Mouse (Mus musculus) adrenal gland (tissue): Measurements from ENCODE around the gene Git1.

Source experiments
- intact Hi-C: fragments of 180-260 bp; cut with DNase I; formaldehyde crosslinking; loops from one replicate; pipeline ENCODE4 v1.15.1; 2025
- long read RNA-seq, 2 experiments: library from polyadenylated mRNA; unstranded; transcript quantifications; one replicate each; pipeline ENCODE4 v2.0.0; 2020; ENCODE audit warnings: borderline replicate concordance in 1 of 2; ENCODE audit not compliant: insufficient replicate concordance in 1 of 2

The Git1 gene
- long read RNA-seq, experiment 1, partial matches to known transcripts: 0 of 1 reads
- long read RNA-seq, experiment 1, other reads (novel, unspliced or antisense): 1 of 1 reads
- long read RNA-seq, experiment 2, partial matches to known transcripts: 3 of 4 reads
- long read RNA-seq, experiment 2, other reads (novel, unspliced or antisense): 1 of 4 reads

DNA sequence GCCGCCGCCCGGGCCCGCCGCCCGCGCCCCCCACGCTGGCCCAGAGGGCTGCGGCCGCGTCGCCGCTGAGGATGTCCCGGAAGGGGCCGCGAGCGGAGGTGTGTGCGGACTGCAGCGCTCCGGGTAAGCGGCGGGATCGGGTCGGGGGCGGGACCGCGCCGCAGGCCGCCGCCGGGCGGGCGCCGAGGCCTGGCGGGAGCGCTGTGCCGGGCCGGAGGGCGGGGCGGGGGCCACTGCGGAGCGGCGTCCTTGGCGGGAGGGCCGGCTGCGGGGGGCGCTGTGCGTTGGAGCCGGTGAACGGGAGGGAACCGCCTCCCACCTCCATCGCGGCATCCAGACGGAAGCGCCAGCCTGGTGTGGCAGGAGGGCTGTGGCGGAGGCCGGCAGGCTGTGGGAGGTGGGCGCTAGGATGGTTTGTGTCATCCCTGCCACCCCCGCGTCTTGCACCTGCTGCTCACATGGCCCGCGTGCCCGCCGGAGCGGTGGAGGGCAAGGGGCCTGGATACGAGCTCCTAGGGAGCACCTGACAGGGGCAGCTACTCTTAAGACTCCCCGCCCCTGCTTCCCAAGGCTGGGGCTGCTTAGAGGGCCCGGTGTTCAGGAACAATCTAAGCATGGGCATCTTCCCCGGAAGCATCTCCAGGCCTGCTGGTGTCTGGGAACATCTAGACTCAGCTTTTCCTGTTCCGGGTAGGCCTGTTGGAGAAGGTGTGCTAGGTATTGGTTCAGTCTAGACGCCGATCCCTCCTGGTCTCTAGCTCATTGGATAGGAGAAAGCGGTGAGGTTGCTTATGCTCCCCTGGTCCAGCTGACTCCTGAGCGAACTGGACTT, at the start of gene Git1:
Gene Git1, plus strand, starts transcription at position 51 of the 832 bp plus-strand sequence.
- intact Hi-C loops: no loop called here

DNA sequence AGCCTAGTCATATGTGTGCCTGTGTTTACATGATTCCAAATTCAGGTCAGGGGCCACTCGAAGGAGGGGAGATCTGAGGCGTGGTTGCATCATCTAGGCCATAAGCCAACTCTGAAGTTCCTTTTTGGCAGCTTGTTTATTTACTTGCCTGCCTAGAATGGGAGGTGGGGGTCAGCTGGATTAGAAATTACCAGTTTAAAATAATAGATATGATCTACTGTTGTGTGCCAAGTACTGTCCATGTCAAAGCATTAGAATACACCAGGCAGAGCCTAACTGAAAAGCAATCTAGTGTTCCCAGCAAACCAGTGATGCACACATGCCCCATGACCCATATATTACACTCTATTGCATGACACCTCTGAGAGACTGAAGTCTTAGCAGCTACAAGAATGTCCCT, 48.4 kb upstream of the Git1 start:
- intact Hi-C loops: loop anchor here (5.0 kb wide), 1 partner anchor 228 kb away; the partner anchor contains the start of gene Ssh2

DNA sequence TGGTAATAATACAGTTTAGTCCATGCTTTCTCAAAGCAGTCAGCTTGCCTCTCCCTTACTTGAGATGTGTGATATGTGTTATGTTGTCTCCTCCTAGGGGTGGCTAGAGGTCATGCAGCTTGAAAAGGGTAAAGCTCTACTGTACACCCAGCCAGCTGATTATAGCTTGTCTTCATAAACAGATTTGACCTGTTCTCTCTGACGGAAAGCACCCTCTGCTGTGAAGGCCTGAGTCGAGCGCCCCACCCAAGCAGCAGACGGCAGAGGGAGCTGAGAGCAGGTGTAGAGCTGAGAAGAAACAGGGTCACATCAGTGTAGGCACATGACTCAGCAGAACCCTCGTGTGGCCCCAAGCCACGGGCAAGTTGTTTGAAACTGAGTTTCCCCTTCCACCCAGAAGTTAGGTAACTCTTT, 46.7 kb upstream of the Git1 start:
- intact Hi-C loops: loop anchor here (2.0 to 5.0 kb wide), 2 partner anchors 130 to 229 kb away; partner anchors contain the start of gene Ssh2

DNA sequence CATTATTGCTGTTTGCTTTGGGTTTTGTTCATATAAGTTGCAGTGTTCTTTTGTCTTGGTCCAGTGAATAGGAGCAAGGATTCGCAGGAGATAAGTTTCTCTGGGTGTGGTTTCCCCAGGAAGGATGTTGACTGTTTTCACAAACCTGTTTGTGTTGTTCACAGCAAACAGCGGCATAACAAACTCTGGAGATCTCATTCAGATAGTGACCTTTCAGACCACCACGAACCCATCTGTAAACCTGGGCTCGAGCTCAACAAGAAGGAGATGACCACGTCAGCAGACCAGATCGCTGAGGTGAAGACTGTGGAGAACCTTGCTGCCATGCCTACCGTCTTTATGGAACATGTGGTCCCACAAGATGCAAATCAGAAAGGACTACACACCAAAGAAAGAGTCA, 44.1 kb upstream of the Git1 start:
- intact Hi-C loops: loop anchor here (5.0 kb wide), 1 partner anchor 232 kb away; the partner anchor contains the start of gene Ssh2

DNA sequence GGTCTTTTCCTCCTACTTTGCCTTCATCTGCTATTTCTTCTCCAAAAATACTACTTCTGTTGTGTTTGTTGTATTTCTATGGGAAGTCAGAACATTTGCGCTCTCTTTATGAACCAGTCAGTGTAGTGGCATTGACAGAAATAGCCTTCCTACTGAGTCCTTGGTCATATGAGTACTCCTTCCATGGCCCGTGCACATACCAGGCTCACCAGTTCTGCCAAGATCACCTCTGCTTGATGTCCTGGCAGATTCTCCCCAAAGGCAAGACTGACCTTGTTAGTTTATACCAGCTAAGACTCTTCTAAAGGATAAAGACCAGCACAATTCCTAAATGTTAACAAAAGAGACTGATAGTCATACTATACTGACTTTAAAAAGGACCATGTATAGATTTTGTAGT, 41.7 kb upstream of the Git1 start:
- intact Hi-C loops: no loop called here

DNA sequence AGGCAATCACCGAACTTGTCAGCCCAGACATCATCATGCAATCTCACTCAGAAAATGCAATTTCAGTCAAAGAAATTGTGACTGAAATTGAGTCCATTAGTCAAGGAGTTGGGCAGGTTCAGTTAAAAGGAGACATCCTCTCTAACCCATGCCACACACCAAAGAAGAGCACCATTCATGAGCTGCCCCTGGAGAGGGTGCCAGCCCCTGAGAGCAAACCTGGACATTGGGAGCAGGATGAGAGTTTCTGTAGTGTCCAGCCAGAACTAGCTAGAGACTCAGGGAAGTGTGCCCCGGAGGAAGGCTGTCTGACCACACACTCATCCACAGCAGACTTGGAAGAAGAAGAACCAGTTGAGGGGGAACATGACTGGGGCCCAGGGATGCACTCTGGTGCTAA, 40.0 kb upstream of the Git1 start:
- intact Hi-C loops: no loop called here

DNA sequence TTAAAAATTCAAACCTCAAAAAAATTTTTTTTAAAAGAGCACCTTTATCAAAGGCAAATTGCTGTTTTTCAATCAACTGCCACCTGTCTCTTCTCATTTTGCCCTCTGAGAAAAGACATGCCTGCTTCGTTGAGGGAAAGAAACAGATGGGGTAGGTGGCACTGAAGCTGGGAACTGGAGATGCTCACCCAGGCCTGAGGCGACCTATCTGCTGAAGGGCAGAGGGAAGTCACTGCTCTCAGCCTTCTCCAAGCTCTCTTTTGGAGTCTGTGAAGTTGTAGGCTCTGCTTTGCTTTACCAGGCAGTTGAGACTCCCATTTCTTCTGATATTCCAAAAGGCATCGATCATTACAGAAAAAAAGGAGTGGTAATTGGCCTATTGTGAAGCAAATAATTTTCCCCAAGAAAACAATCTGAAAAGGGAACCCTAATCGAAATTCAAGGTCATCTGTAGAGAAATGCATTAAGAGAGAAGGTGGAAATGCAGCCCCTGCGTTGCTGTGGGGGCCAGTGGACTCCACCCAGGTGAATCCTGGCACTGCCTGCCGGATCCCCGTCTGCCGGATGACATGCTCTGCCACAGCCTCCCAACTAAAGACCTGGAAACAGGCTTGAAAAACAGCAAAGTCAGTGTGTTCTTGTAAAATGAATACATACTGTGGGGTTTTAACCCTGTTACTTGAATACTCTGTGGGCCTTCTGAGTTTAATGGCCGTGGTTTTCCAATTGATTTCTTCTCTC, 37.4 kb upstream of the Git1 start:
- intact Hi-C loops: no loop called here

DNA sequence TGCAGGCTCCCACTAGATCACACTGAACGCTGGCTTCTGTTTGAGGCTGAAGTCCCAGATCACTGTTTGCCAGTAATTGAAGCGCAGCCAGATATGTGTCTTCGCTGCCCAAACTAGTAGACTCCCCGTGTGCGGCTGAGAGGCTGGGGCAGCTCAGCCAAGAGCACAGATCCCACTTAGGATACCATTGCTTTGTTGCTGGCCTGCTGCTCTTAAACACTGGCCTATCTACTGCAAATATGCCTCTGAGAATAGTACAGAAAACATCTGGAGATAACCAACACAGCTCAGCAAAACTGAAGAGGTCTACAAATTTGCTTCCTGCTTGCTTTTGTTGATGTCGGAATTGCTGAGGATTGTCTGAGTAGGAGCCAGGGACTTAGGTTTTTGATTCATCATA, 36.5 kb upstream of the Git1 start:
- intact Hi-C loops: no loop called here

DNA sequence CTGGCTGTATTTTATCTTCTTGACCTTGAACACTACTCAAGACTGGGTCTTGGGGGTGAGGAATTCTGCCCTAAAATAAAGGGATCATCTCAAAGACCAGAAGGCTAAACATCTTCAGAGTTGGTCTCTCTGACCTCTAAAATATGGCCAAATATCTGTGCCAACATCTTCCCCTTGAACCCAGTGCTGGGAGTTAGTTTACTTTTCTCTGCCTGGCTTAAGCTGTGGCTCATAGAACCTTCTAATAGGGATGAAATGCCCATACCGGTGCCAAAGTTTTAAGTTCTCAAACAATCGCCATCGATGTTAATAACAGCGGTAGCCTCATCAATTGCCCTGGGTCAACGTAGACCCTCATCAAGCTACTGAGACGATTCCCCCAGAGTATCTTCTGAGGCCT, 31.5 kb upstream of the Git1 start:
- intact Hi-C loops: no loop called here

DNA sequence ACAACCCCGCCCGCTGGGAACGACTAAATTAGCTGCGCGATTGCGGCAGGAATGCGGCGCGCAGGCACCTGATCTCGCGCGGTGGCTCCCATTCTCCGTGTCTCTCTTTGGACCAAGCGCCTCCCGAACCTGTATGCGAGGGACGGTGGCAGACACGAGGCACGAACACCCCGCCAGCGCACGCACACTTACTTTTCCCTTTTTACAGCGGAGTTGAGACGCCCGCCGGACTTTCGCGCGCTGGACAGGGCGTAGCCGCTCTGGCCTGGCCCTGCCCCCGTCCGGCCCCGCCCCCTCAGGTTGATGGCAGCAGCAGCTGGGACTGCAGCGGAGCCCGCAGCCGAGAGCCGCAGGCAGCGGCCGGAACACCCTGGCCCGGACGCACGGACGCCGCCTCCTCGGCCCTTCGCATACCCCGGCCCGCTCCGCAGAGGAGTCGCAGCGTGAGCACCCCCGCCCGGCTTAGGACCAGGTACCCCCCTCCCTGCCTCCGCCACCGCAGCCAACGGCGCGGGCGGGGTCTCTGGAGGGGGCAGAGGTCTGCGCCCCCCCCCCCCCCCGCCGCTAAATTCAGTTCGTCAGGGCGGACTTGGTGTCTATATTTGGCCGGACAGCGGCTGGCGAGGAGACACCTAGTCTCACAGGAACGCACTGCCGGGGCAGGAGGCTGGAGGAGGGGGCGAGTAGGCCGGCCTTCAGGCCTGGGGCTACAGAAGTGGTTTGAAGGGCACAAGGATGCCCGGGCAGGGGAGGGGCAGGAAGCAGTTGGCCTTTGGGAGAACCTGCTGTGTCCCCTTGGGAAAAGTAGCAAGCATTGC, 30.9 kb upstream of the Git1 start, which contains the start of gene Coro6:
Gene Coro6, plus strand, starts transcription at position 129 of the 818 bp plus-strand sequence.
- intact Hi-C loops: no loop called here

DNA sequence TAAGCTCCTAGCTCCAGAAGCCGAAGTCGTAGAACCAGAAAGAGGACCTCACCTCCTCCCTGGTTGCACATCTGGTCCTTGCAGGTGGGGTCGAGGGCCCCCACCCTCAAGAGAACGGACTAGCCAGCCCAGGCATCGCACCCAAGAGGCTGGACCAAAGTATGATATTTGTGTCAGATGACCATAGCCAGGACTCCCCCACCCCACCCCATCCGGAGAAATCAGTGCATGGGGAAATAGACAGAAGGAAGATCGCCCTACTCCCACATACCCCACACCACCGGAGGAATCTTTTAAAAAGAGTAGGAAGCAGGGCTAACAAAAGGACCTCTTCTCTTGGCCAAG, 30.3 kb upstream of the Git1 start:
- intact Hi-C loops: no loop called here

DNA sequence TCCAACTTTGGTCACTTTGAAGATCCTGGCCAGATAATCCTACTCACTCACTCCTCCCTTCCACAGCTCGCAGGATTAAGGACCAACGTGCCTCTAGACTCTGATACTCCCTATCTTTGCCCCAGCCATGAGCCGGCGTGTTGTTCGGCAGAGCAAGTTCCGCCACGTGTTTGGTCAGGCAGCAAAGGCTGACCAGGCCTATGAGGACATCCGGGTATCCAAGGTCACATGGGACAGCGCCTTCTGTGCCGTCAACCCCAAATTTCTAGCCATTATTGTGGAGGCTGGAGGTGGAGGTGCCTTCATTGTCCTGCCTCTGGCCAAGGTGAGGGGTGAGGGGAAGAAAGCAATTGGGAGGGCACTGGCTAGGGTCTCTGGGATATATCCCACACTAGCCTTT, 29.6 kb upstream of the Git1 start:
- intact Hi-C loops: no loop called here

DNA sequence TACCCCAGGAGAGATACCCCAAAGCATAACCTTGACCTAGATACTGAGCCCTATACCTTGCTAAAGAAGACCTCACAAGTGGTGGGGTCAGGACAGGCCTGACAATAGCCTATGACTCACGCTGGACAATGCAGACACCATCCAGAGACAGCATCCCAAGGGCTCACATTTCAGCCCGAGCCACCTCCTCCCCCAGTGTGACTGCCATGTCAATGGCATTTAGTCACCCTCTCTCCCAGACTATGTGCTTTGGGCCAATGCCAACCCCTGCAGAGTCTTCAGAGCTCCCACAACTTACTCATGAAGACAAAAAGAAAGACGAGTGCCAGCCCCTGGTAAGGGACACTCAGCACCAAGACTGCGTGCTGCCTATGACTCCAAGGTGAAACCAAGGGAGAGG, 28.7 kb upstream of the Git1 start:
- intact Hi-C loops: no loop called here

DNA sequence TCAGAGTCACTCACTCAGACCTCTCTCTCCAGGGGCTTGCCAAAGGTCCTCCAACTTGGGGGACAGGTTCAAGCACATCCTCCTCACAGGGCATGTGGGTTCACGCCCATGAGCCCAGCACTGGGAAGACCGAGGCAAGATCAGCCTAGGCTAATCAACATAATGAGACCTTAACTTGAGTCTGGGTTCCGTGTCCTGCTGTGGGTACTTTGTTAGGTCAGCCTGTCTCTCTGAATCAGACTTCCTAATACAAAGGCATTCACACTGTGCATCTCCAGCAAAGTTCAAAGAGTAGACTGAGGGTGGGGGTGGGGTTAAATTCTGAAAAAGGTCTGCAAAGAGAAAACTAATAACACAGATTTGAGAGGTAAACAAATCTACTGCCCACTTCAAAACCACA, 28.3 kb upstream of the Git1 start:
- intact Hi-C loops: no loop called here

DNA sequence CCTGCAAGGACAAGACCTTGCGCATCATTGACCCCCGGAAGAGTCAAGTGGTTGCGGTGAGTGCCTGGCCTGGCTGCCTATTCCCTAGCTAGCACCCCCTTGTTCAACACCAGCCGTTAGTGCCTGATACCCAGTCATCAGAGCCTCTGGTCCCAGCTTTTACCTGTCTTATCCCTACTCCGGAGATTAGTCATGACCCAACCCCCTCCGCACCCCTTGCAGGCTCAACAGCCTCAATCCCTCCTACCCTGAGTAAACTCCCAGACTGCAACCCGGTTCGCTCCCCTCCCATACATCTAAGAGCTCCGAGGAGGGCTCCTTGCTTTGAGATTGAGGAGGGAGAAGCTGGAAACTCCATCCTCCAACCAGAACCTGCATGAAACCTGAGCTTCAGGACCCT, 26.8 kb upstream of the Git1 start:
- intact Hi-C loops: no loop called here

DNA sequence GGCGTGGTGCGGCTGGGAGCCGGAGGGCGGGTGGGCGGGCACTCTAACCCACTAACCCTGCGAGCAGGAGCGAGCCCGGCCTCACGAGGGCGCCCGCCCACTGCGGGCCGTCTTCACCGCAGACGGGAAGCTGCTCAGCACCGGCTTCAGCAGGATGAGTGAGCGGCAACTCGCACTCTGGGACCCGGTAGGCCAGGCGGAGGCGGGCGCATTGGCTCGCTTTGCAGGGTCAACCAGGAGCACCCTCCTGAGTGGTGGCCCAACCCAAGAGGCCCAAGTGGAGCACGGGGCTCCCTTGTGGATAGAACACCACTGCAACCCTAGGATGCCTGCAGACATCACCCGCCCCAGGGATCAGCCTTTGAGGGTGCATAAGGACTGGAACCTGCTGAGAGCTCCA, 26.2 kb upstream of the Git1 start:
- intact Hi-C loops: no loop called here

DNA sequence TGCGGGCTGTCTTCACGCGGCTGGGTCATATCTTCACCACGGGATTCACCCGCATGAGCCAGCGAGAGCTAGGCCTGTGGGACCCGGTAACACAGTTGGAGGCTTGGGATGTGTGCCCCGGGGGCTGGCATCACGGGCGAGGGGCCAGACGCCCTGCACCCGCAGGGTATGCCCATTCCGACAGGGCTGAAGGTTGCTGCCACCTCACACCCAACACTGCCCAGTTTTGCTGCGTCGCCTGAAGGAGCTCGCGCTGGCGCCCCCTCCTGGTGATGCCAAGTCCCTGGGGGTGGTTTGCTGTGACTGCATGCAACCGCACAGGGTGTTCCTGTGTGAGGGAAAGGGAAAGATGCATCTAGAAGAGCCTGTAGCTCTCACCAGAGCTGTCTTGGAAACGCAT, 25.6 kb upstream of the Git1 start:
- intact Hi-C loops: no loop called here

DNA sequence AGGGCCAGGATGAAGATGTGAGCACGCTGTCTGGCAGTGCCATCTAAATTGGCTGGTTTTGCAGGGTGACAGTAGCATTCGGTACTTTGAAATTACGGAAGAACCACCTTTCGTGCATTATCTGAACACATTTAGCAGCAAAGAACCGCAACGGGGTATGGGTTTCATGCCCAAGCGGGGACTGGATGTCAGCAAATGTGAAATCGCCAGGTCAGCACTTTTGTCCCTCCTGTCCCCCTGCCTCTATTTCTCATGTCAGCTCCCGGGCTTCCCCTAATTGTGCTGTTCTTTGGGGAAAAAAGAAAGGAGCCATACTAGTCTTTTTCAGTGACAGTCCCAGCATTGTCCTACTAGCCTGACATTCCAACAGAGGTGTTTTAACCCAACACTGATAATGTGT, 25.0 kb upstream of the Git1 start:
- intact Hi-C loops: no loop called here

DNA sequence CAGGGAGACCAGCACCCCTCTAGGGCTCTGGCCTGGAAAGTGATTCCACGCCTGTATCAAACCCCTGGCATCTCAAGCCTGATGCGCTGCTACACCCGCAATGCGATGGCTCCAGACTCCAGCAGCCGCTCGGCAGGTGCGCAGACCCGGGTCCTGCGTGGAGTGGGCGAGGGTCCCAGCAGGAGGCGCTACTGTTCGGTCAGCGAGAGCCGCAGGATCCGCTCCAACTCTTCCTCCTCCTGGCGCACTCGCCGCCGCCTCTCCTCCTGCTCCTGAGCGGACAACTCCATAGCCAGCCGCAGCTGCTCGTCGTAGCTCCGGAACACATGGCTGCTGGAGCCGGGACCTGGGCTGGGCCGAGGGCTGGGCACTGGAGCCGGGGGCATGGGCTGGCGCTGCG, 22.0 kb upstream of the Git1 start:
- intact Hi-C loops: no loop called here

DNA sequence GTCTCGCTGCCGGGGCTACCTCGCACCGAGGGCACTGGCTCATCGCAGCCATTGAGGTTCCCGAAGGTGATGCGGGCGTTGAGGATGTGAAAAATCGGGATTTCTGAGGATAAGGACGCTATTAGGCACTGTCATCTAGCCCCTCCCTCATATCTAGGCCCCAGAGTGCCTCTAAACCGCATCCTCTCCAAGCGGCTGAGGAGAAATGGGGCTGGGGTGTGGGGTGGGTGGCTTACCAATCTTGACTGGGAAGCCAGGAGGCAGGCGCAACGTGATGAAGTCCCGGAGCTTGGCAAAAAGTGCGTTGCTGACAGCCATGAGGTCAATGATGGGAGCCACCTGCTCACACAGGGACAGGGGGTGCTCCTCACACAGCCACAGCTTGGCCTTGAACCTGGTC, 20.6 kb upstream of the Git1 start:
- intact Hi-C loops: no loop called here

DNA sequence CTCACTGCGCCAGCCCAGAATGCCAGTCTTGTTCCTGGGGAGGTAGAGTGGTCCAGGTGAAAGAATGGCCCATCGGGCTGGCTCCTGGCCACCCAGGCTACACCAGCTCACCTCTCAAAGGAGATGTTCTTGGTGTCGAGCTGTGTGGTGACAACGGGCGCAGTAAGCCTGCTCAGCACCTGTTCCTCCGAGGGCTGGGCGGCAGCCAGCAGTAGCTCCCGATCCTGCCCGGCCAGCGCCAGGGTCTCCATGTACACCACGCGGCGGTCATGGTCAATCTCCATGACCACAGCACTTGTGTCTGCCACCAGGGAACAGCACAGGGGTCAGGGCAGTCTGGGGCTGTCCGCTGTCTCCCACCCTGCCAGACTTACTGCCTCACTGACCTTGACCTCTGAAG, 17.1 kb upstream of the Git1 start:
- intact Hi-C loops: no loop called here
